Mouse (Mus musculus) c-Kit-positive CD71-positive TER-119-positive erythroid progenitor cells, embryonic 14.5 days (primary cell): ENCODE measurements around the gene Osbpl7.

Experiments used
- DNase-seq: peaks from one replicate; pipeline ENCODE4 v3.0.0-alpha.2; 2013; ENCODE audit warnings: low spot score

Gene Osbpl7

DNA sequence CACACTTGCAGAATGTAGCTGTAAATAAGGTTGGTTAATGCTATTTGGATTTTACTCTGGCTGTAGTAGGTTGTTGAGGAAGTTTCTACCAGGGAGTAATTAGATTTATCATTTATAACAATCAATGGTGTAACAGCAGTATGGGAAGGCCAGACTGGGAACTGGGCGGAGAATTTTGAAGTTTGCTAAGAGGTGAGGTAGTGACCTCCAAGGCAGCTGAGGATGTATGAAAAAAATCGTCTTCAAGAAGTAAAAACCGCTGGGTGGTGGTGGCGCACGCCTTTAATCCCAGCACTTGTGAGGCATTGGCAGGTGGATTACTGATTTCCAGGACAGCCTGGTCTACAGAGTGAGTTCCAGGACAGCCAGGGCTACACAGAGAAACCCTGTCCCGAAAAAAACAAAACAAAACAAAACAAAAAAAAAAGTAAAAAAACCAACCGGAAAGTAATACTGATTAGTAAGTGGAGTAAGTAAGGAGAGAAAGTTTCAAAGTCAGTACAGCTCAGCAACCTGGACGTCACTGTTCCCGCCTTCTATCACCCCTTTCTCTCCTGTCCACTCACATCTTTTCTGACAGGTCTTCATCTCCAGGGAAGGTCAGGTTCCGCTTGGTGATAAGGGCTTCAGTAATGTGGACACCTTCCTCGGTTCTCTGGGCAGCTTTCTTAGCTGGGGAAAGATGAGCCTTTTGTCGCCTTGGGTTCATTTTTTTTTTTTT is 10.0 kb upstream of the Osbpl7 start:
- DNase-seq: no peak

GRCm38 (mm10) chr11:97041022-97041899 is 9.2 kb upstream of the Osbpl7 start, which contains the start of the genes Lrrc46 and Mrpl10:
Lrrc46 (minus strand) TSS chr11:97041407.
Mrpl10 (plus strand) TSS chr11:97041560.
- DNase-seq: peak; percentile 90

- no peak for DNase-seq
These were observed 5.5 kb upstream of the Osbpl7 start for GRCm38 (mm10) chr11:97044902-97045301.

GRCm38 (mm10) chr11:97045861-97046260 is 4.6 kb upstream of the Osbpl7 start:
- no peak for DNase-seq

DNA sequence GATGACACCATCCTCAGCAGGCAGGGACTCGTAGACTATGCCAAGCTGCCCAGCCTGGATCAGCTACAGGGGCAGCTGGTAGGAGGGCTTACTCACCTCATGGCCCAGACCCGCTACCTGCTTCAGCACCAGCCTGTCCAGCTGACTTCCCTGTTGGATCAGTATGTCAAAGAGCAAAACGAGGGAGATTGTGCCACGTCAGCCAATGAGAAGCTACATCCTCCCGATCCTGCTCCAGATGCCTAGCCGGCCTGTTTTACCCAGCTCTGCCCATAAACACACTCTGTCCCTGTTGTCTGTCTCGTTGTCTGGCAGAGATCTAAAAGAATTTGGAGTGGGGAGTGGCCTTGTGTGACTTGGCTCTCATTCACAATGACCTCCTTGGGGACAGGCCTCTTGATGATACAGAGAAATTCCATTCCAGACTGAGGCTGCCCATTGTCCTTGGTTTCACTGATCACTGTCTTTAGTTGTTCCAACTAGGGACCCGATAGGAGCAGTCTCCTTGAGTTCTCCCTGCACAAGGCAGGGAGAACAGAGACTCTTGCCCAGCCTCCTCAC is 2.3 kb upstream of the Osbpl7 start:
- DNase-seq: no peak

DNA sequence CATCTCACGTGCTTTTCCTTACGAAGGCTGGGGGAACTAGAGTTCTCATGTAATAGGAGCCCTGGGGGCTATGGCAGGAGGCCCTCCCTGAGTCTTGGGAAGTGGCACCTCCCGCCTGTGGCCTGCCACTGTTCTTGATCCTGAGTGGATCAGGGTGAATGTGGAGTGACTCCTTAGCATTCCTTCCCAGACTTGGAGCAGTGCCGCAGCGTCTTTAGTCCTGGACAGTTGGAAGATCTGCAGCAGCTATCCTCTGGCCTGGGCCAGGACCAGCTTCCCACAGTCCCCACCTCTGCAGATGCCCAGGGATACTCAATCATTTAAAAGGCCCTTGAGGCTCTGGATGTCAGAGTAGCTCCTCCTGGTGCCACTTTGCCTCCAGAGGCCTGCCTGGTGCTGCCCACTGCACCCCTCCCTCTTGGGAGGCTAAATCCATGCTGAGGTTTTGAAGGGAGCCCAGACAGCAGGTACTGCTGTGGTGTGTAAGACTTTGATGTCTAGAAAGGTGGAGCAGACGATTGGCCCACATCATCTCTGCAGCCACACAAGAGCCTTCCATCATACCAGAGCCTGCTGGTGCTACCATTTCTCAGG is 839 bp upstream of the Osbpl7 start:
- DNase-seq: no peak

DNA sequence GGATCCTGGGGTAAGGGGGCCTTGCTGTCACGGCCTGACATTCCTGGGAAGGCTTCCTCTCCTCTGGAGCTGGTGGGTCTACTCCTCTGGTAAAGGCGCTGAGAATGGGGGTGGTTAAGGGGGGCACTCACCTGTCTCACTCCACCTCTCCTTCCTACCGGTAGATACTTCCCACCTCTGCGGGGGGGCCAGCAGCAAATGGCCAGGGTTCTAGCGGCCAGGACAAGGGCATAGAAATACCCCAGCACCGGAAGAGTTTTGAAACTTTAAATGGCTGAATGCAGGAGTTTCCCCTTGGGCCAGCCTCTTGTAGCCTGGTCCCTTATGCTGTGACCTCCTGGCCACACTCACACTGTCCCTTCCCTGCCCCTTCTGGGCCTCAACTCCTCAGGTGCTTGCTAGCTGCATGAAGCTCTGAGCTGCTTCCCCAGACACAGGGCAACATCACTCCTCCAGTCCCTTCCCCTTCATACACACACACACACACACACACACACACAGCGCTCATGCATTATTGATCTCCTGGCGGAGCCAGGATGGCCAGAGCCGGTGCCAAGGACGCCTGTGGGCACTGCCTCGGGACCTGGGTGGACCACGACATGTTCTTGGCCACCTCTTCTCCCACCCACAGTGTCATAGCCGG is 637 bp downstream of the Osbpl7 start:
- no peak for DNase-seq

DNA sequence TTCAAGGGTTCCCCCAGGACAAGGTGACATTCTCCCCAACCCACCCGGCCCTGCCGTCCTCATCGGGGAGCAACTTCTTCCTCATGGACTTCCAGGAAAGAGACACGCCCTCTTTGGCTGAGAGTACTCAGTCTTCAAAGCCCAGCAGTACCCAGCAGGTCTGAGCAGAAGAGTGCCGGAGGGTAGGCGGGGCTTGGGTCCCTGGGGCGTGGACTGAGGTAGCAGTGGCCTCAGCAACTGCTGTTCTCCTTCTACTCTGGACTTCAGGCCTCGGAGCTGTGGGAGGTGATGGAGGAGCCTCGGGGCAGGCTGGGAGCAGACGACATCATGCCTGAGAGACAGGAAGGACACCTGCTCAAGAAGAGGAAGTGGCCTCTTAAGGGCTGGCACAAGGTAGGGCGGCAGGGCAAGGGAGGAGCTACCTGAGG is 1.8 kb downstream of the Osbpl7 start:
- DNase-seq: peak; percentile 47

- no peak for DNase-seq
These were observed 13.0 kb downstream of the Osbpl7 start for GRCm38 (mm10) chr11:97063274-97063920.

- no peak for DNase-seq
These were observed 13.5 kb downstream of the Osbpl7 start for GRCm38 (mm10) chr11:97063921-97064295.

DNA sequence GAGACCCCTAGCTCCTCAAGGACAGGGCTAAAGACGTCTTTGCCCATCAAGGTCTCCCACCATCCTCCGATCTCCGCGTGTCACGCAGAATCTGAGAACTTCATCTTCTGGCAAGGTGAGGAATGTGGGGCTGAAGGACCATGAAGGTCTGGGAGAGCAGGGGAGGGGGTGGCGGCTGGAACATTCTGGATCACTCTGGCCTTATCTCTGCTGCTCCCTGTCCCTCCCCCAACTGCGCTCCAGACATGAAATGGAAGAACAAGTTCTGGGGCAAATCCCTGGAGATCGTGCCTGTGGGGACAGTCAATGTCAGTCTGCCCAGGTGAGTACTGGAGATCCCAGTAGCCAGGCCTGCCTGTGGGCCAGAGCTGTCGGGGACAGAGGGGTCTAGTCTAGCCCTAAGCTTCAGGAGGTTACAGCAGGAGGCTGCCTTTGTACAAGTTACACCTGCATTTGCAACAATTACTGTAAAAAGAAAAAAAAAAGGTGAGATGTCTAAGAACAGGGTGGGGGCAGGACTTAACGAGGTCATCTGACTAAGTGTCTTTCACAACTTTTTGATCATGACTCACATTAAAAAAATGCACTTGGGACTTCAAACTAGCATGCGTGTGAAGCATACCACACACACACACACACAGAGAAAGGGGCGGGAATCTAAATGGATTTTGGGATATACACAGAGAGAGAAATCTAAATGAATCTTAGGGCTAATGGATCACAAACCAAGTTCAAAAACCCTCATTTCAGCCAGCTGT is 15.3 kb downstream of the Osbpl7 start:
- DNase-seq: no peak

GRCm38 (mm10) chr11:97066656-97067360 is 16.4 kb downstream of the Osbpl7 start:
- DNase-seq: no peak

GRCm38 (mm10) chr11:97069333-97069732 is 18.9 kb downstream of the Osbpl7 start:
- no peak for DNase-seq

DNA sequence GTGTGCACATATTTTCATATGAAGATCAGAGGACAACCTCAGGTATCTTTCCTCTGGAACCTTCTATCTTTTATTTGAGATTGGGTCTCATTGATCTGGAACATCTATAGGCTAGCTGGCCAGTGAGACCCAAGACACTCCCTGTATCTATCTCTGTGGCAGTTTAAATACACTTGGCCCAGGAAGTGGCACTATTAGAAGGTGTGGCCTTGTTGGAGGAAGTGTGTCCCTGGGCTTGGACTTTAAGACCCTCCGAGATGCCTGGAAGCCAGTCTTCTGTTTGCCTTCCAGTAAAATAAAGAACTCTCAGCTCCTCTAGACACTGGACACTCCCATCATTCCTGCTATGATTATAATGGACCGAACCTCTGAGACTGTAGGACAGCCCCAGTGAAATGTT is 19.3 kb downstream of the Osbpl7 start:
- DNase-seq: no peak

DNA sequence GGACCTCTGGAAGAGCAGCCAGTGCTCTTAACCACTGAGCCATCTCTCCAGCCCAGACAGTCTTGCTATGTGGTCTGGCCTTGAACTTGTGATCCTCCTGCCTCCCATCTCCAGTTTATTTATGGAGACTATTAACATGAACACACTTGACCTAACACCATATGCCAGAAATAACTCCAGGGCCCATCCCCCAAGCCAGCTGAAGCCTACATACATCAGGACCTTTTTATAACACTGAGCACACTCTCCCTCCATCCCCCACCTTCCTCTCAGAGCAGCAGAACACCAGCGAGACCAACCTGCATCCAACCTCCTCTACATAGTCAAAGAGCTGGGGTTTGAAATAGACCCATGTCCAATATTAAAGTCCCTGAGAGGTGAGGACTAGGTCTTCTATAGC is 20.7 kb downstream of the Osbpl7 start:
- DNase-seq: no peak

- peak; percentile 47 for DNase-seq
These were observed 22.1 kb downstream of the Osbpl7 start for GRCm38 (mm10) chr11:97072533-97072932.

GRCm38 (mm10) chr11:97074235-97074634 is 23.8 kb downstream of the Osbpl7 start:
- no peak for DNase-seq

GRCm38 (mm10) chr11:97078751-97079150 is 28.3 kb downstream of the Osbpl7 start:
- no peak for DNase-seq

- no peak for DNase-seq
These were observed 29.9 kb downstream of the Osbpl7 start for GRCm38 (mm10) chr11:97080291-97080690.

GRCm38 (mm10) chr11:97082977-97083376 is 32.5 kb downstream of the Osbpl7 start:
- DNase-seq: peak; percentile 64
